Mouse (Mus musculus) E14TG2a.4 (cell line): ENCODE results near the gene Tmcc1.

Experiments
- CTCF ChIP-seq: conservative IDR thresholded peaks from 2 replicates; pipeline ENCODE4 v1.5.1; 2014; ENCODE audit warnings: low read length
- POU5F1 ChIP-seq: IDR thresholded peaks from 2 replicates; pipeline ENCODE4 v1.6.1; 2014; ENCODE audit warnings: low read length, borderline replicate concordance

DNA sequence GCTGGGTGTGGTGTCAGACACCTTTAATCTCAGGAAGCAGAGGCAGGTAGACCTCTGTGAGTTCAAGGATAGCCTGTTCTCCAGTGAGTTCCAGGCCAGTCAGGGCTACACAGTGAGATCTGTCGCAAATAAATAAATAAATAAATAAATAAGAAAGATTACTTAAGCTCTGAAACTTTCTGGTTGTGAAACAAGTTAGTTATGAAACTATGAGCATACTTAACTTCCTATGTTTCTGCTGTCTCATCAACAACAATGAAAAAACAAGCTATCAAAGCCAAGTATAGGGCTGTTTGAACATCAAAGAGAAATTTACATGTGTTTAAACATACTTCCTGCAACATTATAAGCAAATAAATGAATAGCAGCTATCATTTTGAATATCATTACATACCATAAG, 61.5 kb downstream of the Tmcc1 start:
- TF ChIP-seq CTCF (no peak), POU5F1 (no peak)
